Mouse (Mus musculus) granulocyte monocyte progenitor cell, adult 5-6 weeks (primary cell): ENCODE data around the gene Sf3a2. TPM values are rescaled to one million over a fixed set of nuclear protein-coding genes. Genes with fewer than 3 reads are reported as not detected.

ENCODE experiments used
- ATAC-seq: replicated peaks from 2 replicates; pipeline ENCODE4 v1.8.0; 2016; ENCODE audit warnings: mild to moderate bottlenecking, moderate TSS enrichment, inconsistent platforms; ENCODE audit not compliant: poor library complexity, severe bottlenecking
- total RNA-seq, 2 experiments: library from RNA; stranded (forward) in 1 of 2; stranded (reverse) in 1 of 2; fragments of 200-712, 200-1000 nt in 1 of 2; fragments of >200 nt in 1 of 2; fragmentation: Nextera tagmentation in 1 of 2; gene quantifications; 2 replicates each; pipeline ENCODE4 v1.2.3; 2014 to 2017

The Sf3a2 gene
- total RNA-seq (2014; fragmentation: Nextera tagmentation), result 88.0 and 106 TPM in 2 replicates
- total RNA-seq (2017), result 13.8 and 18.3 TPM in 2 replicates

DNA sequence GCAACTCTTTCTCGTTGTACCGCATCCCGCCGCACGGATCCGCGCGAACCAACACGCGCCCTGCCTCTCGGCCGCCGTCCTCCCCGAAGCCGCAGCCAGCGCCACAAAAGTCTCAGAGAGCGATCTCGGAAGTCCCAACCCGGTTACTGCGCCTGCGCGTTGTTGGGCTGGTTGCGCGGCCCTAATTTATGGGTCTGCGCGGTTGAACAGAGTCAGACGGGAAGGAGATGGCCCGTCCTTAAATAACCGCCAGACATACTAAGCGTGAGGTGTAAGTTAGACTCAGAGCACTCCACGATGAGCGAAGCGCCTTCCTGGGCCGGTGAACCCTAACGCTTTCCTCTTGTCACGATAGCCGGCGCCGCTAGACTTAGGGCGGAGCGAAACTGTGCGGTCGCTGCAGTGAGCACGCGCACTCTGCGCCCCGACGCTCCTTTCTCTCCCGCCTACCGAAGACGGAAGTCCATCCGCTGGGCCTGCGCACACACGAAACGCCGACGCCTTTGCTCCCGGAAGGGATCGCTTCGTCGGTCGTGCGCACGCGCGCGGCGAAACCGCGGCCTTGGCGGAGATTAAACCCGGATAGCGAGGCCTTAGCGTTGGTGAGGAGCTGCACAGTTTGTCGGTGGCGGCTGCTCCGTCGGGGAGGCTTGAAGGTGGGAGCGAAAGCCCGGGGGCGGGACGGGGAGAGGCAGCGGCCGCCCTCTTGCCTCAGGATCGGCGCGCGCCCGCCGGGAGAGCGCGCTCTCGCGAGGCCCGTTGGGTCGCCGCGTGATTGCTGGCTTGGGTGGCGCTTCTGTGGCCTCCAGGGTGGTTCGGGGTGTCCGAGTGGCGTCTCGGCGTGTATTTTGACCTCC is at the start of gene Sf3a2, which contains the start of gene Plekhj1:
Sf3a2 (plus strand) TSS at position 49 of the 857 bp plus-strand sequence.
Plekhj1 (minus strand) TSS at position 477 of the 857 bp plus-strand sequence.
- peak; percentile 82 for ATAC-seq

DNA sequence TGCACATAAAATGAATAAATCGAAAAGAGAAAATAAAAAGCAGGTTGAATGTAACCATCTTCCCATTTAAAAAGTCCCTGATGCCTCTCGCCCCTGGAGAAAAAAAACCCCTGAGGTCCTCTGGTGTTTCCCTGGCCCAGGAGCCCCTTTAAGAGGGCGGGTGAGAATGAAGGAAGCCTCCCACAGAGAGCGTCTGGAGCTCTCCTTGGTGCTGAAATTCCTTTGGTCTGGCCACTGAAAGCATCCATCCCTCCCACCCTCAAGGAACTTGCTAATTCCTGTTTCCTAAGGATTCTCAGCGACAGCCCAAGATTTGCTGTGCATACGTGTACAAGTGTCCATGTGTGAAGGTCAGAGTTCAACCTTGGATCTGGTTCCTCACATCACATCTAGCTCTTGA is 49.4 kb upstream of the Sf3a2 start:
- ATAC-seq, result 0 out of 2 replicates have a peak, but pooled peaks have one; percentile 18

DNA sequence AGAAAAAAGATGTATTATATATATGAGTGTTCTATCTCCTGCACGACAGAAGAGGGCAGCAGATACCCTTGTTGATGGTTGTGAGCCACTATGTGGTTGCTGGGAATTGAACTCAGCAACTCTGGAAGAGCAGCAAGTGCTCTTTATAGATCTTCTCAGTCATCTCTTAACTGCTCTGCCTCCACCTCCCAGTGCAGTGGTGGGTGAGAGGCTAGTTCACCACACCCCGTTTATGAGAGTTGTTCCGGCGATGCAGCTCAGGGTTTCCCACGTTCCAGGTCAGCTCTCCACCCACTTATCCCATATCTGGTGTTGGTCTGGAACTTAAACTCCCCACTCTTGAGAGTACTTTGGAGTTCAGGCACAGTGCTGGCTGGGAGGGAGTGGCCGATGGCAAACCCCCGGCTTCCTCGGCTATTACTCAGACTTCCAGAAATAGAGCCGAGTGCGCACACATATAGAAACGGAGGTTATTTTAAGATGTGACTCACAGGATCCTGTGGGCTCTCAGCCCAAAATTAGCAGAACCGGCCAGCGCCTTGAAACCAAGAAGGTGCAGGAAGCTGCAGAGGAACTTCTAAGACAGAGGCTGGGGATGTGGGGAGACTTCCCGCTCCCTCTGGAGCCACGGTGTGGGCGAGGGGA is 46.7 kb upstream of the Sf3a2 start:
- ATAC-seq, result peak; percentile 64

DNA sequence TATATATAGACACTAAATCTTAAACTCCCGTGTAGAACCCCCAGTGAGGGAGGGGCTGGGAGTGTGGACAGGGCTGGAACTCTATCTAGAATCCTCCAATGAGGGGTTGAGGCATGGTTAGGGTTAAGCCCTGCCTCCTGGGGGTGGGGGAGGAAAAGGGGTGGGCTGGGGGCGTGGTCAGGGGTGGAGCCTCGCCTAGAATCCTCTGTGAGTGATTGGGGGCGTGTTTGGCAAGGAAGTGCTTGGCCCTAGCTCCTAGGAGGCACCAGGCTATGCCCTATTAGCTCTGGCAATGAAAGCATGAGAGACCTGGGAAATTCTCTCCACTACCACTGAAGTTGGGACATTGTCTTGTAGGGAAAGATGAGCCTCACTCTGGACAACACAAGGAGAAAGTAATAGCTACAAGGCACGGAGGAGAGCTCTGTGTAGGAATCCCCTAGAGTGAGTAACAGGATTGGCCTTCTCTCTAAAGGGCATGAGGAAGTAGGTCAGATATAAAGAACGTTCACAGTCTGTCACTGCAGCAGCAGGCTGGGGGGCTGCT is 45.8 kb upstream of the Sf3a2 start:
- ATAC-seq, result peak; percentile 54

DNA sequence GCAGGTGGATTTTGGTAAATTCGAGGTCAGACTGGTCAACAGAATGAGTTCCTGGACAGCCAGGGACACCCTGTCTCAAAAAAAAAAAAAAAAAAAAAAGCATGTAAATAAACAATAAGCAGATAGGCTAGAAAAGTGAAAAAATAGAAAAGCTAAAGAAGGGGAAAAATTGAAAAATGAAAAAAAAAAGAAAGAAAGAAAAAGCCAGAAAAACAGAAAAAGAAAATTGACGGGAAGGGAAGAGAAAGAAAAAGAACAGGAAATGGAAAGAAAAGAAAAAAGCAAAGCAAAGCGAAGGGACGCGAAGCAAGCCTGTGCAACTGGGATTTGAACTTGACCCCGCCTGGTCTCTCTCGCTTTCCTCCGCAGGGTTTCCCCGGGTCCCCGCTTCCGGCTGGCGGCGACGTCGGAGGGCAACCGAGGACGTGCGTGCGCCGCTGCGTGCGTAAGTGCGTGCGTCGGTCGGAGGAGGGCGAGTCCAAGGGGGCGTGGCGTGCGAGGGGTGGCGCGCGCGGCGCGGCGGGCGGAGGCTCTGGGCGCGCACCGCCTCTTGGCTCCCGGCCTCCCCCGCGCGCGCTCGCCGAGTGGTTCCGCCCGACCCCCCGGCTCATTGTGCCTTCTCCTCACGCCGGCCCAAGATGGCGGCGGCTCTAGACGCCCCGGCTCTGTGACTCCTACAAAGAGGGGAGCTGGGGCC is 43.3 kb upstream of the Sf3a2 start, which contains the start of gene Dot1l:
Dot1l (plus strand) TSS at position 613 of the 697 bp plus-strand sequence.
- ATAC-seq, result peak; percentile 67

DNA sequence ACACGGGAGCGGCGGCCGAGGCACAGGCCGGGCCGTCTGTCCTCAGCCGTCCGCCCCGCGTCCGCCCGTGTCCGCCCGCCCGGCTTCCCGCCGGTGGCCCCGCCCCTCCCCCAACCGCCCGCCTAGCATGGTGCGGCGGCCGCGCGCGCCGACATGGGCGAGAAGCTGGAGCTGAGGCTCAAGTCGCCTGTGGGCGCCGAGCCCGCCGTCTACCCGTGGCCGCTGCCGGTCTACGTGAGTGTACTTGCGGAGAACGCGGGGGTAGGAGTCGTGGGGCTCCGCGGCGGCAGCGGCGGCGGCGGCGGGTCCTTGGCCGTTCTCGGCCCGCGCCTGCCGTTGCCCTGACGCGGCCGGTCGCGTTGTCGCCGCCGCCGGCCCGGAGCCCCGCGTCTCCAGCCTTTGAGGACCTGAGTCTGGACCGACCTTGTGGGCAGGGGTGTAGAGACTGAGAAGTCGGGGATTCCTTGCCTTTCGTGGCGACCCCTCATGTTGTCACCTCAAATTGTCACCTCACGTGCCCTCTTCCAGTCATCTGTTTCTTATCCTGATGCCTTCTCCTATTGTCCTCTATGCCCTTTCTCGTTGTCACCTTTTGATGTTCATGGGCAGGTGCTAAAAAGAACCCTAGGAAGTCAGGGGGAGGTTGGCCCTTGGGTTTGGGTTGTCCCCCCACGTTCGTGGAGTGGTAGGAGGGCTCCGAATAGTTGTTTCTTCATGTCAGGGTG is 42.5 kb upstream of the Sf3a2 start:
- ATAC-seq, result no peak

DNA sequence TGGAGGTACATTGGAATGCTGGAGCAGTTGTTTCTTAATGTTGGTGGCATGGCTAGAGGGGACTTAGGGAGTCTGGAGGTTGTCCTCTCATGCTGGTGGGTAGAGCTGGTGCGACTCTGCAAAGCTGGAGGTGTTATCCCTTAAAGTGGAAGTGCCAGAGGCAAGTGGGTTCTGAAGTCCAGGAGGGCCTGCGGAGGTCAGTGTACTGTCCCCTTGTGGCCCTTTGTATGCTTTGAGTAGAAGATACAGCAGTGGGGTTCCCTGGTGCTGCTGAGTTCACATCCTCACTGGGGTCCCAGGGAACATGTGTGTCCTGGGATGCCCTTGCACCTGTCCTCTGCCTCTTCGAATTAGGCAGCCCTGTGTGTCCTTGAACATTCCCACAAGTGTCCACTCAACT is 41.9 kb upstream of the Sf3a2 start:
- ATAC-seq, result no peak

DNA sequence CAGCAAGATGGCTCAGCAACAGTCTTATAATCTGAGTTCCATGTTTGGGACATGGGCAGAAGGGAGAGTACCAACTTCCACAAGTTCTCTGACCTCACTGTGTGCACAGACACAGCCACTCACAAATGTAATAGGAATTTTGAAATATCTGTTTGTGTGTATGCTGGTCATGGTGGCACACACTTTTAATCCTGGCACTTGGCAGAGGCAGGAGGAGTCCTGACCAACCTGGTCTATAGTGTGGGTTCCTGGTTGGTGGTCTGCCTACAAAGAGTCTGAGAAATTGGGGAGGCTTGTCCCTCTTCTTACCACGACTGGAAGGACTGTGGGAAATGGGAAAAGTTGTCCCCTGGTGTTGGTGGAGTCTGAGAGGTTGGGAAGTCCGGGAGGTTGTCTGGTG is 41.5 kb upstream of the Sf3a2 start:
- ATAC-seq, result no peak

DNA sequence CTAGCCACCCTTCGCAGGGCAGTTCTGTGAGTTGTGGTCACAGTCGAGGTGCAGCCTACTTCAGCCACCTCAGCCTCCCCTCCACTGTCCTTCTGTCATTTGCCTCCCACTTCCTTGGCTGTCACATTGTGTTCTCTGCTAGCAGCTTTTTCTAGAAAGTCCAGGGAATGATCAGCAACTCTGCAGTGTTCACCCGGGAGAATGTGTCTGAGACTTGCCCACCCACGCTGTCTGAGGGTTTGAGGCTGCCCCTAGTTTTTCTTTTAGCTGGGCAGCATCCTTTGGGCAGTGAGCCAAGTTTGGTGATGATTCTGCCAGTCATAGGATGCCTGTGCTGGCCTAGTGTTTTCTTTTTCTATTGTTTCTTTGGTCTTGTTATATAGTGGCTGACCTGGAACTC is 41.0 kb upstream of the Sf3a2 start:
- no peak for ATAC-seq

DNA sequence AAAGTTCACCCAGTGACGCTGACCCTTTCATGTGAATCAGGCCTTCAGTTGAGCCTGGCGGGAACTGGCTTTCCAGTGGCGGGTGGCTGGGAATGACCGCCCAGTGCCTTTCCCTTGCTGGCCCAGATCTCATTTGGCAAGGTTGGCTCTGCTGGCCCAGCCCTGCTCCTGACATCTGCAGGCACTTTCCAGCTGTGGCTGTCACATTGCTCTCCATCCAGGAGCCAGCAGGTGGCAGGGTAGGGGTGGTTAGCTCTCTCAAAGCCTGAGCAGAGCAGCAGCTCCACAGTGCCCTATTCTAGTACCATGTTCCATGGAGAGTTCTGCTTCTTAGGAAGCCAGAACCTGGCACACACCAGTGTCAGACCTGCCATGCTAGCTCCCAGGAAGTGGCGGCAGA is 40.3 kb upstream of the Sf3a2 start:
- peak; percentile 61 for ATAC-seq

DNA sequence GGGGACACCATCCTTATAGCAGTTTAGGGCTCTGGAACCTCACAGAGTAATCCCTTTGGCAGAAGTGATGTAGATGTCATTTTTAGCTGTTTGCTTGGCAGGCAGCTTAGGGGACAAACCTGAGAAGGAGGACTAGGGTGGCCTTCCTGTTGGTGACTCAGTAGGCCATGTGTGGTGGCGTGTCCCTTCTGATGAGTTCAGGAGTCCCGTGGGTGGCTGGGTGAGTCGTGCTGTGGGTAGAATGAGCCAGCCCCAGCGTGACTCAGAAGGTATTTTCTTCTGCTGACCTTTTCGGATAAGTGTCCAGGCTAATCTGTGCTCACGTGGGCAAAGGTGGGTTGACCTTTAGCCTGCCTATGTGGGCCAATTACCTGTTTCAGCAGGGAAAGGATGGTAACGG is 39.3 kb upstream of the Sf3a2 start:
- no peak for ATAC-seq

DNA sequence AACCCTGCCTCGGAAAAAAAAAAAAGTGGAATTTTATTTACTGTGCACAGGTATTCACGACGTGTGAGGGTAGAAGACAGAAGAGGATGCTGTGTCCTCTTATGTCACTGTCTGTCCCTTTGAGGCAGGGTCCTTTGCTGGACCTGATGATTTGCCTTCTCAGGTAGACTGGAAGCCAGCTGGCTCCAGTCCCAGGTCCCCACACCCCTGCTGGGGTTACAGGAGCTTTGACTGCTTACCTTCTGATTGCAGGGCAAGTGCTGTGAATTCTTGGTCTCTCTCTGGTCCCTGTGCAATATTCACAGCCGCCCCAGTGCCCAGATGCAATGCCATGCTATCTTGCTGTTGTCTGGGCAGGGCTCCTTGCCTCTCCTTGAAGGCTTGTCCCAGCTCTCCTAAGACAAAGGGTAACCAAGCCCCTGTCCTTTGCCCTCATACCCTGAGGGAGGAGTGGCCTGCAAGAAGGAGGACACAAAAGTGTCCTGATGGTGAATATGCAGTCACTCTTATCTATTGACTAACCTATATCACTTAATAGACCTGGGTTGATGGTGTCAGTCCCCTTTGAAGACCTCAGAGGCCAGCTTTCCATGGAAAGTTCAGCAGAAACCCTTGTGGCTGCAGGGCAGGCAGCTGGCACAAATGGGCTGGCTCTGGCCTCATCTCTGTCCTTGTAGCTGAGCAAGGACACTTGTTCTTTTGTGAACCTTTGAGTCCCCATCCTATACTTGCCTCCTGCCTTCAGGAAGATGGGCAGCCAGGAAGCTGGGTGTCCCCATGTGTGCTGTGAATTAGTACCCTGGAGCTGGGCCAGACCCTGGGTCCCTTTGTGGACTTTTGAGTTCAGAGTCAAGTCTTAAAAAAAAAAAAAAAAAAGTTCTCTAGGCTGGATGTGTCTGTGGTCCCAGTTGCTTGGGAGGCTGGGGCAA is 37.1 kb upstream of the Sf3a2 start:
- ATAC-seq, result no peak

DNA sequence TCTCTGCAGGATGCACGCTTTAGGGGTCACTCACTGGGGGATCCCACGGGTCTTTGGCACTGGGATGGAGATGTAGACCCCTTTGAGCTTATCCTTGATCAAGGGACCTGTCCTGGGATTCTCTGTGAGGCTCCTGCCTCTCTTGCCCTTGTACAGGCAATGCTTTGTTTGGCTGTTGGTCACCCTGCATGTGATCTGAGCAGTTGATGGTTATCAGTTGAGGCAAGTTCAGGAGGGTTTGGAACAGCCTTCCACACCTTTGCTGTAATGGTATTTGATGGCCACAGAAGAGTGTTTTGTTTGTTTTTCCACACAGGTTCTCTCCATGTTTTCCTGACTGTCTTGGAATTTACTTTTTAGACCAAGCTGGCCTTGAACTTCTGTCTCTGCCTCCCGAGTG is 36.2 kb upstream of the Sf3a2 start:
- no peak for ATAC-seq

DNA sequence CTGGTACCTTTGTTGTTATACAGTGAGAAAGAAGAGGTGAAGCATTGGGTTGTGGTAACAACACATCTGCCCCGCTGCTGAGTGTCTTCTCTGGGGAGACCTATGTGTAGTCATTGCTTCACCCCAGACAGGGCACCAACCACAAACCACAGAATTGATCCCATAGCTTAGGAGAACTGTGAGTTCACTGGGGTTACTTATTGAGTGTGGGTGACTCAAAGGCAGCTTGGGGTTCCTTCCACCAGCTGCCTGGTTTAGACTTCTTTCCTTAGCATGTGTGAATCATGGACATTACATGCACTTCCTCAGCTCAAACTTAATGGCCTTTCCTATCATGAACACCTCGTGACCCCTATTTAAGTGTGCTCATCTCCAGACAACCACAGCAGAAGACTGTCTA is 34.5 kb upstream of the Sf3a2 start:
- ATAC-seq, result peak; percentile 95

DNA sequence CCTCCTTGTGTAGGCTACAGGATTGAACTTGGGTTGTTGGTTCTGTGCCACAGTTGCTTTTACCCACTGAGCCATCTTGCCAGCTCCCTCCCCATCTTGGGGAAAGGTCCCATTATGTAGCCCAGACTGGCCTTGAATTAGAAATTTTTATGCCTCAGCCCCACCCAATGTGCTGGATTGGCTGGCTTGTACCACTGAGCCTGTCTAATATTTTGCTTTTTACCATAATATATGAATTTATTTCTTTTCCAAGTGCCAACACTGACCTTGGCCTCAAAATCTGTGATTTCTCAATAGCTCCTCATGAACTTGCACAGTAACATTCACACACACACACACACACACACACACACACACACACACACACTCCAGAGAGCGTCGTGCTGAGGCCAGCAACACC is 32.3 kb upstream of the Sf3a2 start:
- no peak for ATAC-seq

DNA sequence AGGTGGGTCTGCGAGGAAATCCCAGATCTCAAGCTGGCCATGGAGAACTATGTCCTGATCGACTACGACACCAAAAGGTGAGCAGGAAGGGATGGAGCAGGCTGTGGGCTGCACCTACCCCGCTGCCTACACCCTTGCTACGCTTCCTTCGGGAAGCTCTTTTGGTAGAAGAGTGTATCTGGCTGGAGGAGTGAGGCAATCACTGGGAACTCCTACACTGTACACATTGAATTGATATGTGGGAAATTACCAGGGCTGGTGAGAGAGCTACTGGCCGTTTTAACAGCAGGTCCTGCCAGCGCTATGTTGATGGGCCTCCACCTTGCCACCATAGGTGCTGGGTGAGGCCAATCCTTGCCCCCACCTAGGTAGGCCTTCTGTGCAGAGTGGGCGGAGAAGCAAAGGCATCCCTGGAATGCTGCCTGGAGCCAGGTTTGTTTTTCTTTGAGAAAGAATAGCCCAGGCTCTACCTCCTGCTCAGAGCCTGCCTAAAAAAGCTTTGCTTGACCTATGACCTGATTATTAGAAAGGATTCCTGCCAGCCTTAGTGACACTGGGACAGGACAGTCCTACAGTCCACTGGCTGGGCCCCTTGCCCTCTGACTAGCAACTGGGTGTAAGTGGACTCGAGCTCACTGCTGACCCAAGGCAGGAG is 31.7 kb upstream of the Sf3a2 start:
- no peak for ATAC-seq

DNA sequence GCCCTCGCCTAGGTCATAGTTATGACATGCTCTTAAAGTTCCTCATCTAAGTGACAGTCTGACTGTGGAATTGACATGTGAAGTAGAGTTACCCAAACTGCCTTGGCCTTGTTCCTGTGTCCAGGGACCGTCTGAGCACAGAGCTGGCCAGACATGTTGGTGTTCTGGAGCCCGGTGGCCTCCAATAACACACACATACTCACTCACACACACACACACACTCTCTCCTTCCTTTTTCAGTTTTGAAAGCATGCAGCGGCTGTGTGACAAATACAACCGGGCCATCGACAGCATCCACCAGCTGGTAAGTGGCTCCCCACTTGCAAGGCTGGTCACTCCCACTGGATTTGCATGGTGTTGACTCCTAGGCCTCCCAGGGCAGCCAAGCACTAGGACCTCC is 29.6 kb upstream of the Sf3a2 start:
- no peak for ATAC-seq

DNA sequence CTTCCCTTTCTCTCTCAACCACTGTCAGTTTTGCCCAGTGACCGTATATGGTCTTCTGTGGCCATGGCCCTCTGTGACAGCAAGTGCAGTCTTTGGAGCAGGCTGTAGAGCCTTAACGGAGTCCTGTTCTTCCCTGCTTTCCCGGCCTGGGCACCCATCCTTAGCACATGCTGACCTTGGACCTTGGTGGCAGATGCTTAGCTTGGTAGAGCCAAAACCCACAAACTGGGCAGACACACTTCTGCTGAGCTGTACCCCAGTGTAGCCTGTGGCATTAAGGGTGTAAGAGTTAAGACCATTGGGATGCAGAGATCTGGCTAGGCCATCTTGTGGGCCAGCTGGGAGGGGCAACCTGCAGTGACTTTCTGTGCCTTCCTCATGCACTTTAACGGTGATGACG is 24.2 kb upstream of the Sf3a2 start:
- peak; percentile 5; the same call in 1 of the 2 replicates for ATAC-seq
